Mouse (Mus musculus): ENCODE results near the gene Secisbp2l.

Secisbp2l gene

DNA sequence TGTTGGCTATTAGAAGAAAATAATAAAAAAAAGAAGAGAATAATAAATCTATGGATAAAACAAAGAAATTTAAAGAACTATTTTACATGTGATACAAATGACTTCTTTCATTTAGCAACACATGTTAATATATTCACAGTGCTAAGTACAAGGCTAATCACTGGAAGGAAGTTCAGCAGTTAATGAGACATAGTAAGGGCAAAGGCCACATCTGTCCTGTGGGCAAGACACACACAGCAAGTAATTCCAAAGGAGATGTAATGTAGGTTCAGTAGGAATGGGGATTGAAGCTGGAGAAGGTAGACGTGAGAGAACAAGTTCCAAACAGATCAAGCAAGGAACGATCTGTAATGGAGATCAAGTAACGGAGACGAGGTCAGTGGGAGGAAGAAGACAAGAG is 1.7 kb upstream of the Secisbp2l start:
- DNase-seq (ENCODE audit: inconsistent age in 2 of 2, low spot score in 1 of 2), result no peak

DNA sequence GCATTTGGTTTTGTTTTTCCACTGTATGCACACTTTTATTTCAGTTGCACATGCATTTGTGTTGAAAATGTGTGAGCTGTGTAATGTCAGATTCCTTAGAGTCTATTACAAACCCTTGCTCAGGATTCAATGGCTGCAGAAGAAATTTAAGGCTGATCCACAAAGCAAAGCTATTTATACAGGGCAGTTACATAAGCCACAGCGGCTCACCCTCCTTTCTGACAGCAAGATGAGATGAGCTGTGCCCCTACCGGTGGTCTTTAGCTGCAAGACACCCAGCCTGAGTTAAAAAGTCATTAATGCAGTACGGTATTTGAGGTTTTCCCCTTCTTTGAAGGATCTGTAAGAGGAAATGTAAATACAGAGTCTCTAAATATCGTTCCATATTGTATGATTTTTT is 1.2 kb upstream of the Secisbp2l start:
- DNase-seq (ENCODE audit: inconsistent age in 2 of 2, low spot score in 1 of 2), result no peak

DNA sequence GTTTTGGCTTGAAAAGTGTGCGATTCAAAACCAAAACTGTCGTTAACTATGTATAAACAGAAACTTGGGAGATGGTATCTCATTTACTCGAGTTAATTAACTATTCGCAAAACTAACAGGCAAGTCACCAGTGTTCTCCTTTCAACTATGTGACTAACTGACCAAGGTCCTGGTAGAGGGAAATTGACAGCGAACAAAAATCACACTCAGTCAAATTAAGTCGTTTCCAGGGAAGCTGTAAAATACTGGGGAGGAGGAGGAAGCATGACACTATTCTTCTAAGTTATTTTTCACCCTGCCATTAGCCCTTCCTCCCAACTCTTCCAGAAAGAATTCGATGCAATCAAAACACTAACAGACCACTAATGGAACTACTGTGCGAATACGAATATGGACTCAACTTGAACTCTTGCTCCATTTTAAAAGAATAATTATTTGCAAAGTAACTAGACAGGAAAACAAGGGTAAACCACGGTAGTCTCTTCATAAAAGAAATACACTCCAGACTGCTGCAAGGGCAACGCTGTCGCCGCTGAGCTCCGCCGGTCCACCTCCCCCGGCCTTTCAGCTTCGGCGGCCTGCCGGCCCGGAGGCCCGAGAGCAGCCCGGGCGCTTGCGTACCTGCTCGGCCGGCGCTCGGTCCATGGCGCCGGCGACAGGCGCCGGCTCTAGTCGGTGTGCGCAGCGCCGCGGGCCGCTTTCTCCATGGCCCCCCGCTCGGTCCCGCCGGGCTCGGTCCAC is 522 bp downstream of the Secisbp2l start:
- DNase-seq (ENCODE audit: inconsistent age in 2 of 2, low spot score in 1 of 2), result no peak

DNA sequence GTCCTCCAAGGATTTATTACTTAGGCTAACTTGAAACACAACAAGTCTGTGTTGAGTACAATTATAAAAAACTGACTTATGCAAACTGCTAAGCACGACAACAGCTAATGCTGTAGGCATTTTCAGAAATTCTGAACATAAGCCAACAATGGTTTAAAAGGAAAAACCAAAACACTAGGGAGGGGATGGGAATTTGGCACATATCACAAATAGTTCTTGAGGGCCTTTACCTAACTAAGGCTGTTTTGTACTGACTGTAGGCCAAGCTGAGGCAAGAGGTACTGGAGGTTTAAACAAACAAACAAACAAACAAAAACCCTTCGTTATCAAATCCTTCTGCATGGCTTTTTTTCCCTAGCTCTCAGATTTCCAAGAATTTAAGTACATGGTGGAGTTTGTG is 1.7 kb downstream of the Secisbp2l start:
- DNase-seq (ENCODE audit: inconsistent age in 2 of 2, low spot score in 1 of 2), result peak in 1 of 2 experiments; percentile 41

GRCm38 (mm10) chr2:125778380-125778779 is 4.3 kb downstream of the Secisbp2l start:
- no peak for DNase-seq (ENCODE audit: inconsistent age in 2 of 2, low spot score in 1 of 2)

- no peak for DNase-seq (ENCODE audit: inconsistent age in 2 of 2, low spot score in 1 of 2)
These were observed 5.7 kb downstream of the Secisbp2l start for GRCm38 (mm10) chr2:125777018-125777417.

- no peak for DNase-seq (ENCODE audit: inconsistent age in 2 of 2, low spot score in 1 of 2)
These were observed 7.0 kb downstream of the Secisbp2l start for GRCm38 (mm10) chr2:125775661-125776060.

DNA sequence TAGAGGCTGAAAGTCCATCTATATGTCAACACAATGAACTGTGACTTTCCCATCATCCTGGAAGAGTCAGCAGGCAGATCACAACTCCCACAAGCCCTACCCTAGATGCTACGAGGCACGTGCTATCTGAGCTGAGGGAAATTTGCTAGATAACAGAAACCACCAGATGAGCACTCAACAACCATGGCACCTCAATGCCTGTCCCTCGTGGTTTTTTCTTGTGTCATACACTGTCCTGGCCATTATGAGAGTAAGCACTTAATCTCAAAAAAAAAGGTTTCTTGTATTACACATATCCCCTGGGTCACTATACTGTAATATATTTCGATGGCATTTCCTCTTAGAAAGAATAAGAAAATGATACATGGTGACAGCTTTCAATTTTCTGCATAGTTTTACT is 7.8 kb downstream of the Secisbp2l start:
- no peak for DNase-seq (ENCODE audit: inconsistent age in 2 of 2, low spot score in 1 of 2)

- DNase-seq (ENCODE audit: inconsistent age in 2 of 2, low spot score in 1 of 2), result peak in 1 of 2 experiments; percentile 39
These were observed 17.6 kb downstream of the Secisbp2l start for GRCm38 (mm10) chr2:125765029-125765428.

DNA sequence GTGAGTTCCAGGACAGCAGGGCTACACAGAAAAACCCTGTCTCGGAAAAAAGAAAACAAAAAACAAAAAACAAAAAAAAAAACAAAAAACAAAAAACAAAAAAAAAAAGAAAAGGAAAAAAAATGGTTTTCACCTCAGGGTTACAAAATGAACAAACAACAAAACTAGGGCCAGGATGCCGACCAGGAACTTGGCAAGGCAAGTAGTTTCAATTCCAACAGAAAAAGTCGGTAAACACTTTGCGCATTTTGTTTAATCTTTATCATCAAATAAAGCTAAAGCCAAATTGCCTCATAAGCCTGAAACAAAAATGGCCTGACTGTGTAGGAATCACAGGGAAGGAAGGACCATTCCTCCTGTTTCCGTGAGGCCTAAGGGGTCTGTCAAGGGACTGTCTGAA is 18.1 kb downstream of the Secisbp2l start:
- DNase-seq (ENCODE audit: inconsistent age in 2 of 2, low spot score in 1 of 2), result no peak

DNA sequence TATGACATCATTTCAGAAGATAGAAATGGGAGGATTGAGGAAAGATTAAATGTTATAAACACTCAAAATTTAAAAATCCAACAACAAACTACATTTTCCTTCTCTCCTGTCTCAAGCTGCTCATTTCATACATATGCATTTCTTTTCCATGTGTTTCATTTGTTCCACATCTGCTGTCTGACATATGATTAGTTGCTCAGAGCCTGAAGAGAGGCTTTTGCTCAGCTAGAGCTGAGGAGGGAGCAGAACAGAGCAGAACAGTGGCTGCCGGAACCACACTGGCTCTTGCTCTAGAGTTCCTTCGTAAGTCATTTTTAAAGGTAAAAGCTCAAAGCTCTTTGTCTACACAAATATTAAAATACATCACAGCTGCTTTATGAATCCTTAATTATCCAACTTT is 33.3 kb downstream of the Secisbp2l start:
- DNase-seq (ENCODE audit: inconsistent age in 2 of 2, low spot score in 1 of 2), result no peak

- no peak for DNase-seq (ENCODE audit: inconsistent age in 2 of 2, low spot score in 1 of 2)
These were observed 43.3 kb downstream of the Secisbp2l start for GRCm38 (mm10) chr2:125739338-125739737.

GRCm38 (mm10) chr2:125738718-125739117 is 44.0 kb downstream of the Secisbp2l start:
- DNase-seq (ENCODE audit: inconsistent age in 2 of 2, low spot score in 1 of 2), result no peak

DNA sequence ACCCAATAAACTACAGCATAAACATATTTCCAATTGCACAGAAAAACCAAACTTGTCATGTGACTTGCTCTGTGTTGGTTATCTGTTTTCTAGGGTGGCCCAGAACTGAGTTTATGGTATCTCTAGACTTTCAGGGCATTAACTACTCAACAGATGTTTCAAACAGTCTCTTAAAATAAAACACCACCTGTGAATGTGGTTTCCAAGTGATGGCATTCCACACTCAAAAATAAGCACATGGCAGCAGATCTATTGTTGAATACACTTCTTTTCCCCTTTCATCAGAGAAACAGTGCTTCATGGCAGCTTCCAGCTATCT is 46.7 kb downstream of the Secisbp2l start:
- DNase-seq (ENCODE audit: inconsistent age in 2 of 2, low spot score in 1 of 2), result no peak

GRCm38 (mm10) chr2:125735333-125736024 is 47.2 kb downstream of the Secisbp2l start:
- DNase-seq (ENCODE audit: inconsistent age in 2 of 2, low spot score in 1 of 2), result no peak

DNA sequence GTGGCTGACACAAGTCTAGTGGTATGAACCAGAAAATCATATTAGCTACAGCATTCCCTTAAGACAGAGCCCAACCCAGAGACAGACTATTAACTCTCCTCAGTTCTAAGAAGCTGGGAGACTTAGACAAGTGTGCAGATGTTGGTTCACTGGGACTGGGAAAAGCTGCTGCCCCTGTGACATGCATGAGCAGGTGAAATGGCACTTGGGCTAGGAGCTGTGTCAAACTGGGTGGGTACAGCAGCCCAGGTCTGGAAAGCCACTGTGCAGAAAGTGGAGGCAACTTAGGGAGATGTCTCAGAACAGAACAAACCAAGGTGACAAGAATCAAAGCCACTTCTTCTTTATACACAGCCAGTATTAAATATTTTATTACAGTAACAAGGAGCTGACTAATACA is 47.9 kb downstream of the Secisbp2l start:
- DNase-seq (ENCODE audit: inconsistent age in 2 of 2, low spot score in 1 of 2), result no peak

DNA sequence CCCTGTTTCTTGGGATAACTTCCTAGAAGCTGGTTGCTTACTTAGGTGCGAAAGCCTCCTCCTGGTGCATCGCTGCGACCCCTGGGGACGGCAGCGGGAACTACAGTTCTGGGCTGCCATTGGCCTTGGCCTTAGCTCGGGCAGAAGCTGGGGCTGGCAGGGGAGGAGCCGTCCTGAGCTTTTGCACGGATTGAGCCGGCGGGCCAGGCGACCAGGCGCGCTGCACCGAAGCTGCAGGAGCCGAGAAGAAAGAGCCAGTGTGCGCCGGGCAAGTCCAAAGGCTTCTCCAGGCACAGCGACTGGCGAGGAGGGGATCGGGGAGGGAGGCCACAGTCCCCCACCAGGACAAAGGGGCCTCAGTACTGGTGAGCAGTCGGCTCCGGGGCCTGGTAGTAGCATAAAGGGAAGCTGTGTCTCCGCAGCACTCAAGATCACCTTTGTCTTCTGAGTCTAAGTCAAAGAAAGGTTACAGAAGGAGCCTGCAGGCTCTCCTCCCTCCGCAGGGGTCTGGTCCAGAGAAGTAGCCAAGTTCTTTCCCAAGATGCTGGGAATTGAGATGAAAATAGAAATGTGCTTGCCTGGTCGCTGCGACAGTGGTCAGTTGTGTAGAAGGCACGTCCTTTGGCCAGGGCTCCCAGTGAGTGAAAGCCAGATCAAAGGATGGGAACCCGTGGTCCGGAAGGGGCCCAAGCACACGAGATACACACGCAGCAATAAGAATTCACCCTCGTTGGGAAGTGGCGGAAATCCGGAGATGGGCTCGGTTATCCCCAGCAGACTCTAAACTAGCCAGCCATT is 50.7 kb downstream of the Secisbp2l start:
- peak; percentile 96 to 99 for DNase-seq (ENCODE audit: inconsistent age in 2 of 2, low spot score in 1 of 2)

DNA sequence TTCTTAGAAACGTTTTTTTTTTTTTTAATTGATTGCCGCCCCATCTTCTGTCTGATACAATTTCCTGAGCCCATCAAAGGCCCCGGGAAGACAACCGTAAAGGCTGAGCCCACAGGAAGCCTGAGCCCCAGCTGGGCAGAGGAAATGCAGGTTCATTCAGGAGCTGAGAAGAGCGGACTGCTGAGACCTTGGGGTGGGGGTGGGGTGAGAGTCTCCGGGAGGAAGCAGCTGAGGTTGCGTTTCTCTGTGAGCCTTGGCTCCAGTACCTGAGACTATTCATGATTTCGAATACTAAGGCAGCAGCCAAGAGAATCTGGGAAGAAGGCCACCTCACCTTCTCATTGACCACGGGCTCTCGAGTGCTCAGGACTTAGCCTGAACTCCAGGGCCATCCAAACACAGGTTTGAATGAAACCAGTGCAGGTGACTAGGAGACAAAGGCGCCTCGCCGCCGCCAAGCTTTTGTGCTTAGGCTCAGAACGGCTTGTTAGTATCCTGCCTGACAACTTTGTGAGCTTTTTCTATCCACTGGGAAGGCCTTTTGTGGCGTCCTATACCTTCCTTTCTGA is 58.0 kb downstream of the Secisbp2l start:
- no peak for DNase-seq (ENCODE audit: inconsistent age in 2 of 2, low spot score in 1 of 2)

DNA sequence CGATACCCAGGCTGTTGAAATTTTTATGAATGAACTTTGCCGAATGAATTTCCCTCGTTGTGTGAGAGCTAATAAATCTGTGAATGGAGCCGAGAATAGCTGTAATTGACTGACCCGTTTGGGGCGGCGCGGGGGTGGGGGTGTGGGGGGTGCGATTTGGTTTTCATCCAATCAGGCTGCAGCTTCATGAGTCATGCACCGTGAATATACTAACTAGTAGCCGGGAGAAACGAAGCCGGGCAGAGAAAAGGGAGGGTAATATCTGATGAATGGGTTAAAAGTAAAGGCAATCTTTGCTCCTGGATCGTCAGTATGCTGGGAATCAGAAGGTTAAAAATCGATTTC is 58.6 kb downstream of the Secisbp2l start, which contains the start of gene Shc4:
TSS of gene Shc4 (minus strand) at position 63 of the 345 bp plus-strand sequence.
- DNase-seq (ENCODE audit: inconsistent age in 2 of 2, low spot score in 1 of 2), result peak; percentile 41 to 86

- DNase-seq (ENCODE audit: inconsistent age in 2 of 2, low spot score in 1 of 2), result peak in 1 of 2 experiments; percentile 67
These were observed 59.1 kb downstream of the Secisbp2l start for GRCm38 (mm10) chr2:125723408-125724085.

DNA sequence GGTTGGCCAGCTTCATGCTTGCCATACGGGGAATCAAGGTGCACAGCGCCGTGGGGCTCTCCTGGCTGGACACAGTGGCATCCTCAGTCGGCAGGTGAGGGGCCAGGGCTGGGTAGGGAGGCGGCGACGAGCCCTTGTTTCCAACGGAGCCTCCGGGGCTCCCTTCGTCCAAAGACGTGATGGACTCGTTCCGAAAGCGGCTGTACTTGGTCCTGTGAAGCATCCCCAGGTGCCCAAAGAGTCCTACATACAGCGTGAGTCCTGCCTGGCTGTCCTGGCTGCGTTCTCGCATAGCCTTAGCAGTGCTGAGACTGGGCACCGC is 59.6 kb downstream of the Secisbp2l start:
- peak in 1 of 2 experiments; percentile 62 for DNase-seq (ENCODE audit: inconsistent age in 2 of 2, low spot score in 1 of 2)

All from adrenal gland, adult (tissue).